Mouse (Mus musculus) skeletal muscle tissue, adult 2 months (tissue): ENCODE data around the gene Plekhb1.

ENCODE experiments used
- DNase-seq: peaks from one replicate; pipeline ENCODE4 v3.0.0-alpha.2; 2012; ENCODE audit warnings: low read depth, low spot score

Plekhb1 gene

GRCm38 (mm10) chr7:100656739-100657138 lies 5.5 kb downstream of the Plekhb1 start:
- DNase-seq, result no peak

GRCm38 (mm10) chr7:100654441-100654840 lies 7.8 kb downstream of the Plekhb1 start:
- DNase-seq, result no peak

GRCm38 (mm10) chr7:100653480-100654266 lies 8.5 kb downstream of the Plekhb1 start:
- DNase-seq, result no peak

DNA sequence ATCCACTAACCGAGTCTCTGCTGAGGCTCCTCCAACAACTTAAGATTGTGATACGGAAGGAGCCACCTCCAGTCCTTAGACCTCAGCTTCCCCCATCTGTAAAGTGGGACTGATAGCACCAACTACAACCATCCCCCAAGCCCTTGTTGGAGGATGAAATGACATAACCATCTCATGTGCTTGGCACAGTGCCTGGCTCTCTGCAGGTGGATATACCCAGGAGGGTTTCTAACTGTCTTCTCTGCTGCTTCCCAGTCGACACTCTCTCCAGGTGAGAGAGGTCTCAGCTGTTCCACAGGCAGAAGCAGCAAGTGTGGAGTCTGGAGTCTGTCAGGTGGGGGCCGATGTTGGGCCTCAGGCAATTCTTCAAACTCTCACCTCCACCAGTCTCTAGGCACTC lies 11.2 kb downstream of the Plekhb1 start:
- no peak for DNase-seq

DNA sequence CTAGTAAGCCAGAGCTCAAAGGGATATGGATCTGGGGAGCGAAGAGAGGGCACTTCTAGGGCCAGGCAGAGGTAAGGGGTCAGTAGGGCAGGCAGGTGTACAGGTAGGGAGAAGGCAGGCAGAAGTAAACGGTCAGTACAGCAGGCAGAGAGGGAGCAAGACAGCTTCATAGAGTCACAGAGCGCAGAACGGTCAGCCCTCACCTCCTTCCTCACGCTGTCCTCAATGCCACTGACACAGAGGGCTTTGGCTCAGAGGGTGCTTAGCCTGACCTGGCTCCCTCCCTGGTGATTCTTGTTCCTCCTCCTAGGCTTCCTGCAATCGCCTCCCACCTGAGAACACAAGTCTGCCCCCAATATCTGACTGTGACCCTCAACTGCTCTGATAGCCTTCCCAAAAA lies 11.8 kb downstream of the Plekhb1 start:
- no peak for DNase-seq

DNA sequence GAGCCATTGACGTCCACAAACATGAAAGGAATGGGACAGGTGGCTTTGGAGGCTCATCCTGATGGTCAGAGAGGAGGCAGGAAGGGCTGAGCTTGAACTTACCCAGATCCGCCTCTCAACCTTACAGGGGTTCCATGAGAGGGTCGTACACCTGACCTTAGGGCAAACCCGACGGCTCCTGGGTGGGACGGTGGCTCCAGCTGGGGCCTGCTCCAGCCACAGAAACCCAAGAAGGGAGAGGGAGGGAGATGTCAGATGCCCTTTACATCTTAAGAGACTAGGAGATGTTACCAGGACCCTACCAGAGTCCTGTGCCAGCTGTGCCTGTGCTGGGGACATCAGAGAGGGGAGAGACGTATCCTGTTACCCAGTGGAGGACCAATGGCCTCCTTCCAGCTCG lies 12.4 kb downstream of the Plekhb1 start:
- no peak for DNase-seq

DNA sequence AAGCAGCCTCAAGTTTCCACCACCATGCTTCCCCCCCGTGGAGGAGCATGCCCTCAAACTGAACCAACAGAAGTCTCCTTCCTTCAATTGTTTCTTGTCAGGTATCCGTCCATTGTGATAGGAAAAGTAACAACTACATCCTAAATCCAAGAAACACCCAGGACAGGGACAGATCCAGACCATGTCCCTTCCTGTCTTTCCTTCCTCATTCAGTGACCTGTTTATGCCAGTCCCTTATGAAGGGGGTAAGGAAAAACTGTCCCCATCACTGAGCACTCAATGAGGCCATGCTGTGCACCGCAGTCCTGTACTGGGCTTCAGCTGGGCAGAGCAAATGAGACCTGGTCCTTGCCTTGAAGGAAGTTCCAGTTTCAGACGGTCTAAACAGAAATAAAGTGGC lies 13.1 kb downstream of the Plekhb1 start:
- DNase-seq, result no peak

DNA sequence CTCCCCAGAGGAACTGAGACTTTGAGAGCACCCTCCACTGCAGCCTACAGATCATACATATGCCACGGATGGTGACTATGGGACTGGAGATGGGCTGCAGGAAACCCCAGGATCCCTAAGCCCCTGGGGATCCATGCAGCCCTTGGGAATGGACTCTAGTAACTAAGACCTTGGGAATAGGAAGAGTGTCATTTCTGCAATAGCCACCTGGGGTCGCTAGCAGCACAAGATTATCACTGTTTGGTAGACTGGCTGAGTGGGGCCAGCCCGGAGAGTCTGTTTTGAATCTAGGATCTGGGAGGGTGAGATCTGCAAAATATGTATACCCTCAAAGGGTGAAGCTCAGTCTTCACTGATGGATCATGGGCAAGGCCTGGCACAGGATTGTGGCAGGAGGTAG lies 17.1 kb downstream of the Plekhb1 start:
- peak; percentile 61 for DNase-seq

DNA sequence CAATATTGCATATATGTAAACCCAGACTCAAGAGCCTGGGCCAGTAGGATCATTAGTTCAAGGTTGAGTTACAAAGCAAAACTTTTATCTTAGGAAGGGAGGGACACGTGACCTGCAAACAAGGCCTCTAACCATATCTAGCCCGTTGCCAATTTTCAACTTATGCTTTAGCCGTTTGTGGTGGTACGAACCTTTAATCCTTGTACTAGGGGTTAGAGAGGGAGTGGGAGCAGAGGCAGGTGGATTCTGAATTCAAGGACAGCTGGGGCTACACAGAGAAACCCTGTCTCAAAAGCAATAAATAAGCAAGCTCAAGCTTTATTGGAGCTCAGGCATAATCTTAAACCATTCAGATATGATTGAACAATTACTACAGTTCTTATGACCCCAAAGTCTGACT lies 19.8 kb downstream of the Plekhb1 start:
- no peak for DNase-seq

- DNase-seq, result no peak
These were observed 24.6 kb downstream of the Plekhb1 start for GRCm38 (mm10) chr7:100637657-100638056.

GRCm38 (mm10) chr7:100624538-100624937 lies 37.7 kb downstream of the Plekhb1 start:
- DNase-seq, result no peak

- no peak for DNase-seq
These were observed 39.9 kb downstream of the Plekhb1 start for GRCm38 (mm10) chr7:100622277-100622676.

GRCm38 (mm10) chr7:100616121-100616857 lies 45.9 kb downstream of the Plekhb1 start:
- DNase-seq, result no peak

- DNase-seq, result no peak
These were observed 53.3 kb downstream of the Plekhb1 start for GRCm38 (mm10) chr7:100608910-100609309.

DNA sequence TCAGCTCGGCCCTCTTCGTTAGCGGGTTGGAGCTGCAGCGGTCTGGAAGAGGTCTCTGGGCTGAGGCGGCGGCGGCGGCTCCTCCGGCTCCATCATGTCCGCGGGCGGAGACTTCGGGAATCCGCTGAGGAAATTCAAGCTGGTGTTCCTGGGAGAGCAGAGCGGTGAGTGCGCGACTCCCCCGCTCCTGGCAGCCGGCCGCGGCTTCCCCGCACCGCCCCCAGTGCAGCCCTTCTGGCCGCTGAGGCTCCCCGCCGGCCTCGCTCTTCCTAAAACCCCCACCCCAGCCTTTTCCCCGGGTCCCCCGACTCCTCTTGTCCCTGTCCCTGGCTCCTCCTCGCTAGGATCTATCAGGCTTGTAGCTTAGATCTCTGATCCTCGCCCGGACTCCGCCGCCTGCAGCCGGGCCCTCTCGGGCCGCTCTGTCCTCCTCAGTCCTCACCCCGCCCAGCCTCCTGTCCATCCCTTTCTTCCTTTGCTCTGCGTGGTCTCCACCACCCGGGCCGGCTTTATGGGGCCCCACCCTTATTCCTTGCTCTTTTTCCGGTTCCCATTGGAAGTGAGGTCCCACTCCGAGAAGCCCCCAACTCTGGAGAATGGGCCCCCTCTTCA lies 54.0 kb downstream of the Plekhb1 start, which contains the start of gene Mrpl48:
Gene Mrpl48, minus strand, starts transcription at position 172 of the 612 bp plus-strand sequence.
- DNase-seq, result peak; percentile 40

GRCm38 (mm10) chr7:100607214-100608129 lies 54.7 kb downstream of the Plekhb1 start, which contains the start of gene Rab6a:
Rab6a (plus strand) TSS chr7:100607410.
- peak; percentile 99 for DNase-seq

DNA sequence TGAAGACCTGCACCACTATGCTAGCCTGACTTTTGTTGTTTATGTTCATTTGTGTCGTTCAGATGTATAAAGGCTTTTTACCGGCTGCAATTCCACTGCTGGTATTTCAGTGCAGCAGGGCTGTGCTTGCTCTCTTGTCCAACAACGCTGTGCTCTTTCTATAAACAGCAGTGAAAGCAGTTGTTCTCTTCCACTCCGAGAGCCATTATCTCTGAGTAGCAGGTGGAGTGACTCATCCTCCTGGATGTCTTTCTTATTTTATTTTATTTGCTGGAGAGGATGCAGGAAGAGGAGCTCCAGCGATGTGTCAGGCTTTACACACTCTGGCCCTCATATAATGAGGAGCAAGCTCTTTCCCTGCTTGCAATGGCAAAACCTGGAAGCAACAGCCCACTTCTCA lies 62.0 kb downstream of the Plekhb1 start:
- DNase-seq, result no peak

DNA sequence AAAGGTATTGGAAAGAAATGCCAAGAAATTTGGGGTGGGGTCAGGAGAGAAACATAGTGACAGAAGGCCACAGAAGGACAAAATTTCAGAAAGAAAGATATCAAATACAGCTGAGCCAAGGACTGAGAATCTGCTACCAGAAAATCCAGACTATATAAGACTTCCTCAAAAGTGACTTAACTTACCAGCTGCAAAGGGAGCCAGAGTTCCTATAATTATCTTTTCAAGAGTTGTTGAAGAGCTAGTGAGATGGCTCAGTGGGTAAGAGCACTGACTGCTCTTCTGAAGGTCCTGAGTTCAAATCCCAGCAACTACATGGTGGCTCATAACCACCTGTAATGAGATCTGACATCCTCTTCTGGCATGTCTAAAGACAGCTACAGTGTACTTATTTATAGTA lies 68.9 kb downstream of the Plekhb1 start:
- no peak for DNase-seq
